Mouse (Mus musculus) lung, postnatal 14 days (tissue): ENCODE data around the gene Fkbp10.

ENCODE experiments used
- DNase-seq: peaks from one replicate; pipeline ENCODE4 v3.0.0; 2021

Gene Fkbp10

GRCm38 (mm10) chr11:100414914-100415822, at the start of gene Fkbp10:
Gene Fkbp10 (plus strand): TSS chr11:100415697.
- DNase-seq: peak; percentile 60

GRCm38 (mm10) chr11:100369145-100369544, 46.4 kb upstream of the Fkbp10 start:
- no peak for DNase-seq

GRCm38 (mm10) chr11:100369822-100370221, 45.7 kb upstream of the Fkbp10 start:
- no peak for DNase-seq

GRCm38 (mm10) chr11:100371981-100372558, 43.4 kb upstream of the Fkbp10 start:
- DNase-seq: no peak

GRCm38 (mm10) chr11:100375127-100375526, 40.4 kb upstream of the Fkbp10 start:
- no peak for DNase-seq

- DNase-seq: no peak
Observed at GRCm38 (mm10) chr11:100376005-100376404, 39.5 kb upstream of the Fkbp10 start.

GRCm38 (mm10) chr11:100376746-100377389, 38.6 kb upstream of the Fkbp10 start:
- no peak for DNase-seq

GRCm38 (mm10) chr11:100377989-100378388, 37.5 kb upstream of the Fkbp10 start:
- DNase-seq: no peak

- no peak for DNase-seq
Observed at GRCm38 (mm10) chr11:100378446-100378845, 37.1 kb upstream of the Fkbp10 start.

GRCm38 (mm10) chr11:100379311-100379710, 36.2 kb upstream of the Fkbp10 start:
- DNase-seq: no peak

- no peak for DNase-seq
Observed at GRCm38 (mm10) chr11:100382682-100383081, 32.8 kb upstream of the Fkbp10 start.

GRCm38 (mm10) chr11:100385016-100385415, 30.5 kb upstream of the Fkbp10 start:
- no peak for DNase-seq

- DNase-seq: peak; percentile 59
Observed at GRCm38 (mm10) chr11:100386586-100386985, 28.9 kb upstream of the Fkbp10 start.

GRCm38 (mm10) chr11:100387111-100387510, 28.4 kb upstream of the Fkbp10 start:
- DNase-seq: no peak

- DNase-seq: peak; percentile 73
Observed at GRCm38 (mm10) chr11:100387589-100388375, 27.7 kb upstream of the Fkbp10 start.

- peak; percentile 82 for DNase-seq
Observed at GRCm38 (mm10) chr11:100388588-100388987, 26.9 kb upstream of the Fkbp10 start.

- DNase-seq: peak; percentile 79
Observed at GRCm38 (mm10) chr11:100389931-100390445, 25.5 kb upstream of the Fkbp10 start.

GRCm38 (mm10) chr11:100391081-100391883, 24.2 kb upstream of the Fkbp10 start:
- peak; percentile 81 for DNase-seq

GRCm38 (mm10) chr11:100391884-100392345, 23.6 kb upstream of the Fkbp10 start:
- no peak for DNase-seq

- no peak for DNase-seq
Observed at GRCm38 (mm10) chr11:100392958-100393357, 22.5 kb upstream of the Fkbp10 start.

- no peak for DNase-seq
Observed at GRCm38 (mm10) chr11:100393733-100394132, 21.8 kb upstream of the Fkbp10 start.
